In genomic region chr9:65528417-65529038, GRCm38 (mm10) we compare ENCODE assay signal across 17 mouse cellular contexts. TPM values are rescaled to one million over a fixed set of nuclear protein-coding genes. Genes with fewer than 3 reads are reported as not detected.
A peak's percentile ranks its signal among the peaks of the same experiment; 100 is the strongest.
DNase-seq lines count a peak whose midpoint lies in the region; ATAC-seq lines count a peak whose summit lies in the region.
"Had no signal": no experiment of that assay in that cellular context is flagged by ENCODE, and none has a peak within 500 bp of the region (broad histone marks: within the 10 kb centered on the region; RNA-seq: fewer than 3 reads in every experiment).

No protein-coding gene starts in this region.

- H3K27me3 ChIP-seq in hindbrain, embryonic 13.5 days, result no peaks in the 10 kb centered on the region
- H3K27me3 ChIP-seq in hindbrain, embryonic 16.5 days (replicated peaks; ENCODE audit: control insufficient read depth, insufficient read depth, low read length), result no peaks in the 10 kb centered on the region
- H3K27me3 ChIP-seq: embryonic facial prominence, embryonic 15.5 days; limb, embryonic 15.5 days; midbrain, embryonic 12.5 days; neural tube, embryonic 12.5 days had no signal

- peak overlapping the region; percentile 49; the same call in 1 of the 2 replicates for H3K9ac ChIP-seq in hindbrain, embryonic 13.5 days
- H3K9ac ChIP-seq in hindbrain, embryonic 16.5 days (ENCODE audit: low read depth, low read length), result no peak overlapping the region
- H3K9ac ChIP-seq: embryonic facial prominence, embryonic 15.5 days; limb, embryonic 15.5 days; midbrain, embryonic 12.5 days; neural tube, embryonic 12.5 days had no signal

- 83% methylated on average over 6 of the region's 6 CpGs for WGBS in hindbrain, embryonic 13.5 days
- 84% methylated on average over 6 of the region's 6 CpGs for WGBS in hindbrain, embryonic 16.5 days

- peaks cover 3% of the 10 kb centered on the region; the same call in 1 of the 2 replicates for H3K4me1 ChIP-seq in hindbrain, embryonic 13.5 days (replicated peaks)
- peaks cover 2% of the 10 kb centered on the region; the same call in 1 of the 2 replicates for H3K4me1 ChIP-seq in hindbrain, embryonic 16.5 days (ENCODE audit: control insufficient read depth, insufficient read depth, low read depth, low read length)
- H3K4me1 ChIP-seq: neural tube, embryonic 12.5 days had no signal

- peak; percentile 57 for DNase-seq in c-Kit-negative CD71-positive TER-119-positive erythroid progenitor cells, embryonic 14.5 days (ENCODE audit: low read depth, low spot score)
- peak; percentile 85 for DNase-seq in skeletal muscle tissue, adult 2 months (ENCODE audit: low read depth, low spot score)
- DNase-seq in right cerebral cortex, postnatal 14 days, result no peak
- no peak for DNase-seq in adipocyte (ENCODE audit: low spot score)
- DNase-seq: adrenal gland, adult 2 months; cerebellum, postnatal 14 days; kidney, adult 18-20 months; layer of hippocampus, adult 9-11 months; thymus, adult 2 months had no signal

- no peak overlapping the region for H3K27ac ChIP-seq in hindbrain, embryonic 13.5 days
- H3K27ac ChIP-seq in hindbrain, embryonic 16.5 days (ENCODE audit: low read depth, low read length), result no peak overlapping the region
- H3K27ac ChIP-seq: embryonic facial prominence, embryonic 15.5 days; limb, embryonic 15.5 days; midbrain, embryonic 12.5 days; neural tube, embryonic 12.5 days had no signal

- no peaks in the 10 kb centered on the region for H3K9me3 ChIP-seq in hindbrain, embryonic 13.5 days
- no peaks in the 10 kb centered on the region for H3K9me3 ChIP-seq in hindbrain, embryonic 16.5 days (ENCODE audit: control insufficient read depth, low read length)
- H3K9me3 ChIP-seq: embryonic facial prominence, embryonic 15.5 days; limb, embryonic 15.5 days; midbrain, embryonic 12.5 days; neural tube, embryonic 12.5 days had no signal

- H3K4me3 ChIP-seq in hindbrain, embryonic 13.5 days, result no peak overlapping the region
- H3K4me3 ChIP-seq in hindbrain, embryonic 16.5 days (ENCODE audit: low read length), result no peak overlapping the region
- H3K4me3 ChIP-seq: embryonic facial prominence, embryonic 15.5 days; limb, embryonic 15.5 days; midbrain, embryonic 12.5 days; neural tube, embryonic 12.5 days had no signal

- no peak overlapping the region for H3K4me2 ChIP-seq in hindbrain, embryonic 13.5 days
- no peak overlapping the region for H3K4me2 ChIP-seq in hindbrain, embryonic 16.5 days (ENCODE audit: low read length)
- H3K4me2 ChIP-seq: embryonic facial prominence, embryonic 15.5 days; limb, embryonic 15.5 days; midbrain, embryonic 12.5 days; neural tube, embryonic 12.5 days had no signal

- ATAC-seq in hindbrain, embryonic 13.5 days (ENCODE audit: low FRiP score), result no peak
- ATAC-seq in hindbrain, embryonic 16.5 days, result no peak
- ATAC-seq in erythroid progenitor cell, adult 5-6 weeks (replicated peaks; ENCODE audit: low FRiP score, poor library complexity, severe bottlenecking), result peak; percentile 85

- no peaks in the 10 kb centered on the region for H3K36me3 ChIP-seq in hindbrain, embryonic 13.5 days
- no peaks in the 10 kb centered on the region for H3K36me3 ChIP-seq in hindbrain, embryonic 16.5 days (ENCODE audit: control insufficient read depth, insufficient read depth, low read length)
- H3K36me3 ChIP-seq: embryonic facial prominence, embryonic 15.5 days; limb, embryonic 15.5 days; midbrain, embryonic 12.5 days; neural tube, embryonic 12.5 days had no signal

RNA-seq across cellular contexts. Expression of gene Ankdd1a, which starts 8.5 kb away (rescaled TPM):
- 0.51 and 0.75 TPM in 2 replicates for polyA plus RNA-seq in hindbrain, embryonic 13.5 days (2015; fragmentation: Nextera tagmentation; extraction: Ambion mirVana)
- 1.1 and 1.2 TPM in 2 replicates for polyA plus RNA-seq in hindbrain, embryonic 16.5 days (2015; fragmentation: Nextera tagmentation; extraction: Ambion mirVana)
- total RNA-seq in erythroid progenitor cell, adult 5-6 weeks (2015; ENCODE audit: low replicate concordance), result not detected in 2 replicates
- total RNA-seq in erythroid progenitor cell, adult 5-6 weeks (2017; ENCODE audit: low replicate concordance), result not detected in 2 replicates
- total RNA-seq: ES-E14 had no signal

RNA-seq across cellular contexts. Expression of gene Plekho2, which starts 51.3 kb away (rescaled TPM):
- 5.8 and 7.6 TPM in 2 replicates for polyA plus RNA-seq in hindbrain, embryonic 13.5 days (2015; fragmentation: Nextera tagmentation; extraction: Ambion mirVana)
- 7.1 and 8.0 TPM in 2 replicates for polyA plus RNA-seq in hindbrain, embryonic 16.5 days (2015; fragmentation: Nextera tagmentation; extraction: Ambion mirVana)
- total RNA-seq in erythroid progenitor cell, adult 5-6 weeks (2015; ENCODE audit: low replicate concordance), result 32.3 and 42.2 TPM in 2 replicates
- 48.6 and 54.6 TPM in 2 replicates for total RNA-seq in erythroid progenitor cell, adult 5-6 weeks (2017; ENCODE audit: low replicate concordance)

RNA-seq across cellular contexts. Expression of gene Pif1, which starts 58.4 kb away (rescaled TPM):
- 3.8 and 4.4 TPM in 2 replicates for polyA plus RNA-seq in hindbrain, embryonic 13.5 days (2015; fragmentation: Nextera tagmentation; extraction: Ambion mirVana)
- polyA plus RNA-seq in hindbrain, embryonic 16.5 days (2015; fragmentation: Nextera tagmentation; extraction: Ambion mirVana), result 3.2 and 4.3 TPM in 2 replicates
- 75.0 and 77.1 TPM in 2 replicates for total RNA-seq in erythroid progenitor cell, adult 5-6 weeks (2015; ENCODE audit: low replicate concordance)
- 68.7 and 94.9 TPM in 2 replicates for total RNA-seq in erythroid progenitor cell, adult 5-6 weeks (2017; ENCODE audit: low replicate concordance)

Comparison
In these comparisons a context has a peak if more than half of its experiments do, and no peak if none do; other contexts are left out.
1. DNase-seq: peak in c-Kit-negative CD71-positive TER-119-positive erythroid progenitor cells, embryonic 14.5 days (single experiment) and skeletal muscle tissue, adult 2 months (single experiment); none in right cerebral cortex, postnatal 14 days (single experiment) and adipocyte (single experiment).